Mouse (Mus musculus) thymus, adult 2 months (tissue): ENCODE measurements around the gene Pdia6.

Source experiments
- CTCF ChIP-seq: fragments of 200-500 bp; IDR thresholded peaks from 2 replicates; pipeline ENCODE4 v1.5.1; 2012; ENCODE audit warnings: mild to moderate bottlenecking, control low read depth, low read length, moderate library complexity, borderline replicate concordance; ENCODE audit not compliant: control insufficient read depth, poor library complexity, insufficient read depth; ENCODE audit errors: extremely low read depth
- POLR2A ChIP-seq: fragments of 200-500 bp; IDR thresholded peaks from 2 replicates; pipeline ENCODE4 v1.6.1; 2012; ENCODE audit warnings: mild to moderate bottlenecking, low read length, control low read depth, moderate library complexity; ENCODE audit not compliant: control insufficient read depth, poor library complexity, insufficient read depth; ENCODE audit errors: extremely low read depth

GRCm38 (mm10) chr12:17324549-17325470 is 58.5 kb downstream of the Pdia6 start:
- TF ChIP-seq POLR2A (no peak), CTCF (no peak)
